Mouse (Mus musculus): Measurements from ENCODE around the gene Wbp2. TPM values are rescaled to one million over a fixed set of nuclear protein-coding genes. Genes with fewer than 3 reads are reported as not detected.
A peak's percentile ranks its signal among the peaks of the same experiment; 100 is the strongest.
"Not testable (repeated sequence)": the region's sequence is repeated elsewhere in the genome, so short reads cannot be mapped to it uniquely, and the experiment has no call there.

Gene Wbp2
- total RNA-seq, 2 experiments from 2014 or later: 402 to 404 TPM

GRCm38 (mm10) chr11:116109441-116110081 is 22.8 kb upstream of the Wbp2 start:
- DNase-seq: no peak

DNA sequence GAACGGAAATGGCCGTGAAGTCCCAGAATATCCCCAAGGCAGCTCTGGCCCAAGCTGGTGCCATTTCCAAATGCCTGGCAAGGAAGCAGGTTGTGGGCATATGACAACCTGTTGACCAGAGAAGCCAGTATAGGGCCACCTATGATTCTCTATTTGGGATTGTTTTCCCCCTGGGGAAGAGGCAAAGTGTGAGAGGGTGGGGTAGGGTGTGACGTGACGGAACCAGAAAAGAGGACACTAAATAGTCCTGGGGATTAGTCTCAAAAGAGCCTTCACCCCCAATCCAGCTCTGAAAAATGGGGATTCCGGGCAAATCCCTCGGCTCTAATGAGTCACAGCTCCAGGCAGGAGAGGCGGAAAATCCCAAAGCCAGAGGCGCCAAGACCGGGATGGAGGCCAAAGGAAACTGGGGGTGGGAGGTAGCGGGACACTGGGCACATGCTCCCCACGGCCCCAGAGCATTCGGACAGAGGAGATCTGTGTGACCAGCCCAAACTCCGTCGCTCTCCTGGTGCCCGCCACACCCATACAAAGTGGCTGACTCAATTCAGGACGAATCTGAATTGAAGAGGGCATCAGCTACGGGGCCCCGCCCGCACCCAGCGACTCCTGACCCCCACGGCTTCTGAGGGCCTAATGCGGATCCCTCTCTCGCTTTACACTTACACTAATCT is 21.8 kb upstream of the Wbp2 start:
- peak in 1 of 2 experiments; percentile 56 for DNase-seq

DNA sequence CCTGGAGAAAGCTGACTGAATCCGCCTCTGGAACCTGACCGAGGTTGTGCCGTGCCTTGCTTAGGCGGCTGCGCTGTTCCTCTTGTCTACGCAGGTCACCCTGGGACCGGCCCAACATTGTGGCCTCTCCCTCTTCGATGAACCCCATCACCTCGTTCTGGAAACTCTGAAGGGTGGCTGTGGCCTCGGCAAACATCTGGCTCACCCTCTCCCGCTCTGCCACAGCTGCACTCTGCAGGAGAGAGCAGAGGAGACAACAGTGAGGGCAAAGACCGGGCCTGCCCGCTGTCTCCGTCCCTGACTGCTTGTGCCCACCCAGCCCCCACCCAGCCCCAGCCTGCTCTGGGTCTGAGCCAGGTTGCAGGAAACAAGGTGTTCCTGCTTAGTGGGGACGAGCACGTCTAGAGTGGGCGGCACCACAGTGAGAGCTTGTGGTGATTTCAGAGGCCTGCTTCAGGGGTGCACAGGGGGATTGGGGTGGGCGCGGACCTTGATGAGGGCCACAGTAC is 21.0 kb upstream of the Wbp2 start:
- no peak for DNase-seq

DNA sequence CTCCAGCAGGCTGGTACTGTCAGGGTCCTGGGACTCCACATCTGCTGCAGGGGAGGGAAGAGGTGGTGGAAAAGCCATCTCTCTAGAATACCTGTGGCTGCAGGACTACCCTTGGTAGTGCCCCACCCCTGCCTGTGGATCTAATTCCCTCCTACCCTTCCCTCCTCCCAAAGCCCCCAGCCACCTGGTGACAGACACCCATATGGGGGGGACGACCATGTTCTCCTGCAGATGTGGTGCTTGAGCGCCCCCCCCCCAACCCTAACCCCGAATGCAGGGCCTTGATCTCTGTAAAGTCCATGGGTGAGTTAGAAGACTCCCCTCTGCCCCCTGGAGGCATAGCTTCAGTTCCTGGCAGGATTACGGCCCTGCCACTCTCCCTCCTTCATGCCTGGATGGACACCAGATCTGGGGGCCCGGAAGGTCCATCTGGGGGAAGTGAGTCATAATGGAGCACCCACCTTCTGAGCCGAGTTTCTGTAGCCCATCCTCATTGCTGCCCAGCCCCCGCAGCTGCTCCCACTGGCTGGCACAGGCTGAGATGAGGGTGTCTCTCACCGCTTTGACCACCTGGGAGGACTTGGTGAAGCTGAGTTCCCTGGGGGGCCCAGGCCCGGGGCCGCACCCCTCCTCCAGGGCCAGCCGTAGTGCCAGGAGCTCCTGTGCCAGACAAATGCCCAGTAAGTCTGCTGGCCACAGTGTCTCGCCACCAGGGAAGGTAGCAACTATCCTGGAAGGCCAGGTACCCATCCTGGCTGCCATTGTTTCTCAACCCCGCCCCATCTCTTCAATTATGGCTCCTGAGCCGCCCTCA is 20.4 kb upstream of the Wbp2 start:
- no peak for DNase-seq

DNA sequence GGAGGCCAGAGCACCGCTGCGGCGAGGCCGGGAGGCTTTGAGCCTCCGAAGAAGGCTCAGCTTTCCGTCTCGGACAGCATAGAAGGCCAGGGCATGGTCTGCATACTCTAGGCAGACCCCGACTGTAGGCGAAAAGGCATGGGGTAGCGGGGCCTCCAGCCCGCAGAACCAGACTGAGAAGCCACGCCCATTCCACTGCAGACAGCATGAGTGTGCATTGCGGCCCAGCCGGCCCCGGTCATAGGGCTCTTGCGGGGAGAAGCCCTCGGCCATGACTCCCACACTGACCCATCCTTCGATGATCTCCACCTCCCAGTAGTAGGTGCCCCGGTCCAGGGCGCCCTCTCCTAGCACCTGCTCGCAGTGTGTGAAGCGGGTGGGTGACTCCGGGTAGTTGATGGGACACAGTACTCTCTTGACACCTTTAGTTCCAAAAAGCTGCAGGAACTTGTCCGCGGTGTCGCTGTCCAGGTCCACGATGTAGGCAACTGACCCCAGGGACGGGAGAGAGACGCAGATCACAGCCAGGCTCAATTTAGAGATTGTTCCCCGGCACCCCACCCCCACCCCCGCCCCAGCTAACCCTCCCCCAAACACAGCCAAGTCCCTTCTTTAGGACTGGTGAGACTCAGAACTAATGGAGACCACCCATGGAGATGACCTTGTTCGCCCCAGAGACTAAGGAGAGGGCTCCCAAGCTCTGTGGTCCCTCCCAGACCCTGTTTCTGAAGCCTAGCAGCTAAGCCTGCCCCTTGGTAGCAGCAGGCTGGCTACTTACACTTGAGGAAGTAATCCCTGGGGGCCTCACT is 19.6 kb upstream of the Wbp2 start:
- no peak for DNase-seq

DNA sequence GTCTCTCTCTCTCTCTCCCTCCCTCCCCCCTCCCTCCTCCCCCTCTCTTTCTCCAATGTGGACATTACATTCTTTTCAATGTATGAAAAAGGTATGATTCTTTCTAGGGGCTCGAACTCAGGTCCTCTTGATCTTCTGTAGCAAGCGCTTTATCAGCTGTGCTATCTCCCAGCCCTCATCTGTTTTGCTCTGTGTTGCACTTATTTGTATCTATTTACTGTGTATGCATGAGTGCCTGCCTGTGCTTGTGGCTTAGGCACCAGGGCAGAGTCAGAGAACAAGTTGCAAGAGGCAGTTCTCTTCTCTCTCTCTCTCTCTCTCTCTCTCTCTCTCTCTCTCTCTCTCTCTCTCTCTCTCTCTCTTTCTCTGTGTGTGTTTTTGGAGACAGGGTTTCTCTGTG is 18.3 kb upstream of the Wbp2 start:
- DNase-seq: no peak

DNA sequence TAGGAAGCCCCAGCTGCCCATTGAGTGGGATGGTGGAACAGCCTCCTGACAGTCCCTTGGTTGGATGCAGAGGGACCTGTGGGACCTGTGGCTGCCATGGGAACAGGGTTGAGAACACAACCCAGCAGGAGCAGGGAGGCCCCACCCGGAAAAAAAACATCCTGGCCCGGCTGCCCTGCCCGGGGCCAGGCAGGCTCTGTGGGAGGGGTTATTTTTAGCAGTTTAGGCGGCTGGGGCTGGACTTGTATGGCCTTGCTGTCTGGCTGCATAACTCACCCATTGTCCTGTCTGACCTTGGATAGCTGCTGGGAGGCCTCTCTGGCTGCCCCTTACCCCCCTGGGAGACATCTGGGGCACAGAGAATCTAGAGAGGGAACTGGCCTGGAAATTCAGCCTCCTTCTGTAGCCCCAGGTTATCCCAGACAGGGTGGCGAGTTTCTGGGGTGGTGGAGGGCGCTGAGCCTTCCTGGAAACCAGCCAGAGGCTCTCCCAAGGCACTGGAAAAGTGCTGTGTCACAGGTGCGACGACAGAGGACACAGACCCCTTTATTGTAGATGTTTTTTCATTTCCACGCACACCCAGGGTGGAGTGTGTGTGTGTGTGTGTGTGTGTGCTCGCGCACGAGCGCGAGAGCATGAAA is 17.3 kb upstream of the Wbp2 start:
- DNase-seq: no peak

DNA sequence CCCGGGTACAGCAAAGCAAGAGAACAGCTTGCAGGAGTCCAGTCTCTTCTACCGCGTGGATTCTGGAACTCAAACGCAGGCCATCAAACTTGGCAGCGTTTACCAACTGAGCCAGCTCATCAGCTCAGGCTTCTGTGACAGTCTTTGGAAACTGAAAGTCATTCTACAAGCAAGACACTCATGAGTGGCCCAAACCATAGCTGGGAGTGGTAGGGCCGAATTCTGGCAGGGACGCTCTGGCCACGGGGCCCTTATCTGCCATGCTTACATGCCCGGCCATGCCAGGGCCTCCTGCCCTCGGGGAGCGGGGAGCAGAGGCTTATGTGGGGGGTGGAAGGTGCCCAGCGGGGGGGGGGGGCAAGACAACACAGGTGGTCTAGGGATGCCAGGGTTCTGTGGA is 16.8 kb upstream of the Wbp2 start:
- no peak for DNase-seq

- no peak for DNase-seq
Observed at GRCm38 (mm10) chr11:116102472-116102871, 15.7 kb upstream of the Wbp2 start.

GRCm38 (mm10) chr11:116101931-116102381 is 15.2 kb upstream of the Wbp2 start:
- DNase-seq: no peak

DNA sequence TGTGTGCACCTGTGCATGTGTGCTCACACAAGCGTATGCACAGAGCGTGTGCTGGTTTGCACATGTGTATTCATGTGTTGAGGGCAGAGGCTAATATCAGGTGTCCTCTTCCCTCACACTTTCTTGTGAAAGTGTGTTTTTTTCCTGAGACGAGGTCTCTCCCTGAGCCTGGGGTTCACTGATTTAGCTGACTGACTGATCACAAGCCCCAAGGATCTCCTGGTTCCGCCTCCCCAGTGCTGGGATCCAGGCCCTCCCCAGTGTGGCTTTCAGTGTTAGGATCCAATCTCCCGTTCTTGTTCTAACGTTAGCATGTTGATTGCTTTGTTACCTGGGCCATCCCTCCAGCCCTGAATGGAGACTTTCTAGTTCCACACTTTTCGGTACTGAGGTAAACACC is 14.0 kb upstream of the Wbp2 start:
- no peak for DNase-seq

DNA sequence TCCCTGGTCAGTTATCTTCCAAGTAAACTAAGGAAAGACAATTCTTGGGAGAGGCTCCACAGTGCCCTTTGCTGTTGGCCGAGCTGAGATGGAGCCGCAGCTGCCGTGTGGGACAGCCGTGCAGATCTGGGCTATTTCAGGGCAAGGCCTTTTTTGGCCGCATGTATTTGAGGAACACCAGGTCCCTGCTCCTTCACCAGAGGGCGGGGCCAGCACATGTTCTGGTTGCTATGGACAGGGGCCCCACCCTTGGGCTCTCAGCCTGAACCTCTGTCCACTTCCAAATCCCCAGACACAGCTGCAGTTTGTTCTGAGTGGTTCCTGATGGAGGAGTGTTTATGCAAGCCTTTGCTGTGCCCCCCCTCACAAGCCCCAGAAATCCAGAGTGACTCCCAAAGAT is 13.6 kb upstream of the Wbp2 start:
- DNase-seq: no peak

- no peak for DNase-seq
Observed at GRCm38 (mm10) chr11:116099462-116099861, 12.7 kb upstream of the Wbp2 start.

GRCm38 (mm10) chr11:116098711-116099460 is 12.1 kb upstream of the Wbp2 start:
- no peak for DNase-seq

- no peak for DNase-seq
Observed at GRCm38 (mm10) chr11:116096213-116097108, 9.7 kb upstream of the Wbp2 start.

DNA sequence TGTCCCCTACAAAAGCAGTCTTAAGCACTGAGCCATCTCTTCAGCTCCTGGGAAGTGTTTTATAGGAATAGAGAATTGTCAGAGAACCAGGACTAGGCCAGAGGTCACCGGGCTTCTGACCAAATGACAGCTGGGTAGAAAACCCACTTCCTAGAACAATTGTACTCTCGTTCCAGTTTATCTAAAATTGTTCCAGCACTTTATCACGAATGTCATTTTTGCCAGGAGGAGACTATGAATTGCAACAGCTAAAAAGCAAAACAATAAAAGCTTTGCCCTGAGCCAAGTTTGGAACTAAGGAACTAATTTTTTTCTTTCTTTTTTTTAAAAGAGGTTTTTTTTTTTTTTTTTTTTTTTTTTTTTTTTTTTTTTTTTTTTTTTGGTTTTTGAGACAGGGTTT is 8.8 kb upstream of the Wbp2 start:
- DNase-seq: no peak

GRCm38 (mm10) chr11:116093771-116094565 is 7.2 kb upstream of the Wbp2 start:
- no peak for DNase-seq

GRCm38 (mm10) chr11:116092959-116093358 is 6.2 kb upstream of the Wbp2 start:
- not testable (repeated sequence) for DNase-seq

DNA sequence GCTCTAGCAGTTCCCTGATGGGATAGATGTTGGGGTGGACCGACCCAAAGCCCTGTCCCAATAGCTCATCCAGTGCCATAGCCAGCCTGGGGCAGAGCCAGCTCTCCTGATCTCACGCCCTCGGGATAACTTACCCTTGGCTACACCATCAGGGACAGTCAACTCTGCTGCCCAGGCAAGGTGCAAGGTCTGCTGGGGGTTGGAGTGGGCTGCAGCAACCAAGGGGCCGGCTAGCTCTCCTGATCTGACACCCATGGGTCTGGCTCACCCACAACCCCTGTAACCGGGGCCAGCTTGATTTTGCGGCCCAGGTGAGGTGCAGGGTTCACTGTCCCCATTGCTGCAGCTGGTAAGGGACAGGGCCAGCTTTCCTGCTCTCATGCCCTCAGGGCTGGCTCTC is 4.8 kb upstream of the Wbp2 start:
- DNase-seq: no peak
